Mouse (Mus musculus): ENCODE data around the gene Ssh1. TPM values are rescaled to one million over a fixed set of nuclear protein-coding genes. Genes with fewer than 3 reads are reported as not detected.
A peak's percentile ranks its signal among the peaks of the same experiment; 100 is the strongest.

Gene Ssh1
- 10 to 100 TPM; 20.7 to 31.8 TPM for total RNA-seq (2021)

DNA sequence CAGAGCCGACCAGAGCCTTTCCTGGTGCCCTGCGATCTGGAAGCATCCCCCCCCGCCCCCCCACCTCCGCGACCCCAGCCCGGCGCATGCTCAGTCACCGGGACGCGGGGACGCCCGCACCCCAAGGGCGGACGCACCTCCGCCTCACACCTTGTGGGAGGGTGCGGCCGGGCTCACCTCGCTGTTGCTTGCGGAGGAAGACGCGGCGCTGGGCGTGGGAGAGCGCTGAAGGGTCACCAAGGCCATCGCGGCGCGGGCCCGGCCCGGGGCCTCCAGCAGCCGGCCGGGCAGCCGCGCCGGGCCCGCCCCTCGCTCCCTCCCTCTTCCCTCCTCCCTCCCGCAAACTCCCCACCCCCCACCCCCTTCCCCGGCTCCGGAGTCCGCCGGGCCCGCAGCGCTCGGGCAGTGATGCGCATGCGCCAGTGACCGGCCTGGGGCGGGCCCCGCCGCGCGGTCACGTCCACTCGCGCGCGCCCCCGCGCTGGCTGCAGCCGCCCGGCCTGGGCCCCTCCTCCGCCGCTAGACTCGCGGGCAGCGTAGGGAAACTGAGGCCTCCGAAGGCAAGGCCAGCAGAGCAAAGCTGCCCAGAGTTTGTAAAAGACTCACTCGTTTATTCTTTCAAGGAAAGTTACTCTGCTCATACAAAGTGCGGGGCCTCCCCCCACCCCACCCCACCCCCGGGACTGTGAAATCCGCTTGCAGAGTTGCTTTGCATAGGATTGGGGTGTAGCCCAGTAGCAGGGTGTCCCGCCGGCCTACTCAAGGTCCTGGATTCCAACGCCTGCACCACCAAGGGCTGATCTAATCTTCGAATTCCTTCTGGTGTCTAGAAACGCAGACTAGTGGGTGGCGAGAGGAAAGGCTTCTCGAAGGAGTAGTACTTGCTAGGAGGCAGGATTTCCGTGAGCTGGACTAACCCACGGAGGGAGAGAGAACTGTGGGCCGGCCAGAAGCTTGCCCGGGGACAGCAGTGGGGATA is at the start of gene Ssh1:
Ssh1 (minus strand) TSS at position 408 of the 979 bp plus-strand sequence.
- peak; percentile 75 to 94 for DNase-seq (ENCODE audit: extremely low spot score in 1 of 2, low spot score in 2 of 2)
- intact Hi-C loops (cut with DNase I) = loop anchor here (5.0 kb wide), 1 partner anchor 36 kb away; no protein-coding TSS in a partner anchor

DNA sequence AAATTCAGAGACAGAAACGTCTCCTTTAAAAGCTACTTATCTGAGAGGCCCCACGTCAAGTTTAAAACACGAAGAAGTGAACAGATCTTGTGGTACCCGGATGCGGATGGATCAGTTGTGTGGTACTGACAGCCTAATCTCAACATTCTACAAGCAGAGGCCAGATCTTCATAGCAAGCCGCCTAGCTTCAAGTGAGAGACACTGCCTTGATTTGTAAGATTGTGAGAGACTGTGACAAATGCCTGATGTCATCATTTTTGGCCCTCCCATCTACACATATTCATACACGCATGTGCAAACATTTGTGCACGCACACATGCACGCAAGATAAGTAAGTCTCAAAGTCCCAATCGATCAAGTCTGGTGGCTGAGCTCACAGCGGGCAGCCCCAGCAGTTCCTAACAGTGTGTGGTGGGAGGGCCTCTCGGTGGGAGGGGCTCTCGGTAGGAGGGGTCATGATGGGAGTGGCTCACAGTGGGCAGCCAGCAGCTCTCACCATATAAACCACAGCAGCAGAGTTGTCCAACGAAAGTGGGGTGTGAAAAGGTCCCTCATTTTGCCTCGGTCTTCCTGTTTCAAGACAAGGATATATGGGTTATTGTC is 47.7 kb upstream of the Ssh1 start:
- DNase-seq (ENCODE audit: extremely low spot score in 1 of 2, low spot score in 2 of 2) = no peak
- intact Hi-C loops (cut with DNase I) = loop anchor here (5.0 kb wide), 1 partner anchor 84 kb away; no protein-coding TSS in a partner anchor

DNA sequence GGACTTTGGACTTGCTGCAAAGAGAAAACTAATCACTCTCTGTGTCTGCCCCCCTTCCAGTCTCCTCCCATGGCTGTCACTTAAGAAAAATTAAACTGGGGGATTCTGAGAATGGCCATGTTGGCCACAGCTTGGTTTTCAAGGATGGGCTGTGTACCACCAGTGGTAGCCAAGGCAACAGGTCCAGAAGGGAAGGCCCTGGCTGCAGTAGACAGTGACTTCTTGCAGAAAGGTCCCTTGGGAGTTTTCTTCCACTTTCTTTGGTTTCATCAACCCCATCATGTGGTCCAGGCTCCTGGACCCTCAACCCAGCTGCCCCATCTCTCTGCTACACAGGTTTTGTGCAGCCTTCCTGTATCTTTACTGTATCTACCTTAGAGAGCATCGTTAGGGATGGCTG is 47.2 kb upstream of the Ssh1 start:
- intact Hi-C loops (cut with DNase I) = loop anchor here (5.0 kb wide), 1 partner anchor 84 kb away; no protein-coding TSS in a partner anchor
- no peak for DNase-seq (ENCODE audit: extremely low spot score in 1 of 2, low spot score in 2 of 2)

DNA sequence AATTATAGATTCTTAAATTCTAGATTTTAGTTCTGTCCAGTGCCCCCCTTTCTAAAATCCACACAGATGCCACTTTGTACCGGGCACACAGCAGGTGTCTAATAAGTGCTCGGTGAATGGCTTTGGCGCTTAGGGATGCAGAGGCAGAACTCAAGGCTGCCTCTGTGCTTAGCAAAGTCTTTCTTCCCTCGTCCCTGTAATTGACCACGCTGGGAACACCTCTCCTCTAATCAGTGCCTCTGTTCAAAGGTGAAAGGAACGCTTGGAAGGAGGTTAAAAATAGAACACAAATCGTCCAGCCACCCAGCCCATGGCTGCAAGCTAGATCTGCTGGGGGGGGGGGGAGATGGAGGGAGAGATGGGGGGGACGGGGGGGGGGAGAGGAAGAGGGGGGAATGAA is 46.8 kb upstream of the Ssh1 start:
- no peak for DNase-seq (ENCODE audit: extremely low spot score in 1 of 2, low spot score in 2 of 2)
- intact Hi-C loops (cut with DNase I) = loop anchor here (5.0 kb wide), 1 partner anchor 83 kb away; no protein-coding TSS in a partner anchor

DNA sequence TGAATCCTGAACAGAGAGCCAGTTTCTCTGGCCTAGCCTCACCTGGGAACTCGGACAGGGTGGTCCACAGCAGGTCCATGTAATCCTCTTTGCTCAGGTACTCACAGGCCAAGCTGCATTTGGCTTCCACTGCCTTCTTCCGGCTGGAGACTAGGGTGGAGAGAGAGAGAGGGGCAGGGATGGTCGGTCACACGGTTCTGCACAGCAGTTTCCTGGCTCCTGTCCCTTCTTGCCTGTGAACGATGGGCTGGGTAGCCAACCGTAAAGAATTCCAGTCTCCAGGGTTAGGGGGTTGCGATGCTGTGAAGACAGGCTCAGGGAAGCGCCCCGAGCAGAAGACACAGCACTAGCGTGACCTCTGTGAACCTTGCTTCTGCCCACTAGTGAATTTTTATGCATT is 41.4 kb upstream of the Ssh1 start:
- intact Hi-C loops (cut with DNase I) = no loop called here
- DNase-seq (ENCODE audit: extremely low spot score in 1 of 2, low spot score in 2 of 2) = no peak

DNA sequence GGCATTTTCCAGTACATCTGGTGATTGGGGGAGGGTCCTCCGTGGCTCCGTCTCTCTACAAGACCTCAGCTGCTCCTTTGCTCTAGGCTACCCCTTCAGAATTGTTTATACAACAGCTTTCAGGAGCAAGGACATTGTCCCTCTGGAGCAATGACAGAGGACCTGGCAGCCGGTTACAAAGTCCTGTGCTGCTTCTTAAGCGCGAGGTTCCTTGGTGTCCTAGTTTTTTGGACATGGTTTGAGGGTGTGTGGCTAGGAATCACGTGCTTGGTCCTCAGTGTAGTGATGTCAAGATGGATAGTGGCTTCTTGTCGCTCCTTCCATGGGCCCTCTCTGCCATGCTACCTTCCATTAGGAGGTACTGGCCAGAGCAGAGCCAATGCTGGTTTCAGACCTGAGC is 40.7 kb upstream of the Ssh1 start:
- intact Hi-C loops (cut with DNase I) = no loop called here
- no peak for DNase-seq (ENCODE audit: extremely low spot score in 1 of 2, low spot score in 2 of 2)

DNA sequence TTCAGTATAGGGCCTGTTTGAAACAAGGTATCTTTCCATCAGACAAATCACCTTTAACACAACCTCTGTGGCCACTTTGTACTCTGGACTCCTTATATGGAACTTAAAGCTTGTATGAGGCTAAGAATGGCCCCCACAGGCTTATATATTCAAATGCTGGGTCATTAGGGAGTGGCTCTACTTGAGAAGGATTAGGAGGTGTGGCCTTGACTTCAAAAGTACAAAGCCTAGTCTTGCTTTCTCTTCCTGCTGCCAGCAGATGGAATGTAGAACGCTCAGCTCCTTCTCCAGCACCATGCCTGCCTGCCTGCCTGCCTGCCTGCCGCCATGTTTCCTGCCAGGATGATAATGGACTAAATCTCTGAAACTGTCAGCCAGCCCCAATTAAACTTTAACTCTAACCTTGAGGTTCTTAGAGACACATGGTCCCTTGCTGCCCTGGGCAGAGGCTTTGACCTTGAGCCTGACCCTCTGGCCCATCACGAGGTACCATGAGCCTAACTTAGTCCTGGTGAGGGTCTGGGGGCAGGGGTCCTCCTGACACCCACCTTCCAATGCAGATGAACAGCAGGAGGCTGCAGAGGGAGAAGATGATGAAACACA is 38.6 kb upstream of the Ssh1 start:
- intact Hi-C loops (cut with DNase I) = no loop called here
- no peak for DNase-seq (ENCODE audit: extremely low spot score in 1 of 2, low spot score in 2 of 2)

DNA sequence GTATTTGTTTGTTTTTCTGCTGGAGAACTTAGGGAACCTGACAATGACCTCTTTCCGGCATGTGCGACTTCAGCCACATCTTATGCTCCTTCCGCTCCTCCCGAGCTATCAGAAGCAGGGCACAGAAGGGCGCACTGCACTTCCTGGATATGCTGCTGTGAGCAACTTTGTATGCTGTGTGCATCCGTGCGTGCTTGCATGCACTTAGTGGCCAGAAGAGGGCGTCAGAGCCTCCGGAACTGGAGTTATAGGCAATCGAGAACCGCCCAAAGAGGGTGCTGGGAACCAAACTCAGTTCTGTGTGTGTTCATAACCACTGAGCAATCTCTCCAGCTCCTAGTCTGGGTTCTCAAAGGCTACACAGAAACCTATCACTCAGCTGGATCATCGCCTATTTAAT is 37.0 kb upstream of the Ssh1 start:
- DNase-seq (ENCODE audit: extremely low spot score in 1 of 2, low spot score in 2 of 2) = no peak
- intact Hi-C loops (cut with DNase I) = no loop called here

DNA sequence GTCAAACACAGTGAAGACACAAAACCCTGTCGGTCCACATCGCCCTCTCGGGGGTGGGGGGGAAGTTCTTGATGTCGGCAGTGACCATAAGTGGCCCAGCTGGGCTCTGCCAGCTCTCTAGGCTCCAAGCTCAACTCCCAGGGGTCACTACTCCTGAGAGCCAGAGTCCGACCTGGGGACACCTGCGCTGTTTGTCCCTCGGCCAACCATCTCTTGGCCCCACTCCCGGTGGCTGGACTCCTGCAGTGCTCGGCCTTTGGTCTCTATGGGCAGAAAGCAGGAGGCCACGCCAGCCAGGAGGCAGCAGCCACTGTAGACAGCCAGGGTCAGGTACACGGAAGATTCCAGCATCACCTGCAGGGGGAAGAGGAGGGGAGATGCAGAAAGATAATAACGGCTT is 34.4 kb upstream of the Ssh1 start:
- intact Hi-C loops (cut with DNase I) = no loop called here
- peak in 1 of 2 experiments; percentile 35 for DNase-seq (ENCODE audit: extremely low spot score in 1 of 2, low spot score in 2 of 2)

DNA sequence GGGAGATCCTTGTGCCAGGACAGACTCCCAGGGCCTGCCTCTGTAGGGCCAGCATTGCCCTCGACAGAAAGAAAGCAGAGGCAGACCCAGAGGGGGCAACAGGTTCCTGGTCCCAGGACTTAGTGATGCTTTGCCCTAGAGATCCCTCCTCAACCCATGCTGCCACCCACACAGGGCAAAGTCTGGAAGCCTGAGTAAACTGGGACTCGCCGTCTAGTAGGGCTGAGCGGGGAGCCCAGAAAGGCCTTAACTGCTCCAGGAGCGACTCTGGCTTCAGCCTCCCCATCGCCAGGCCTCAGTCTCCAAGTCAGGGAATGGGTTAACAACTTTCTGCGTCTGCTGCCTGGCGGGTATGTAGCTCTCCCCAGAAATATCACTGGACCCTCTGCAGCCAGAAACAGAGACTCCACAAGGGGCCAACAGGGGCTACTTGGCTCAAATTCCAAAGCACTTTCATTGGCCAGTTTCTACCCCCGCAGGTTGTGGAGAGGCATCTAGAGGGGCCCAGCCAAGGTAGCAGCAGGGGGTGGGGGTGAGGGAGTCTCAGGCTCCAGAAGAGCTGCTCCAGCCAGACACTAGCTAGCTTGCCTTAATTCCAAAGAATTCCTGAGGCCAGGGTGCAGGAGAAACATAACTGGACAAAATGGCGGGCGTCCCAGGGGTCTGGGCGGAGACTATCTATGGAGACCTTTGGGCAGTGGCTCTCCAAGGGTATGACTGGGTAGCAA is 33.7 kb upstream of the Ssh1 start:
- intact Hi-C loops (cut with DNase I) = no loop called here
- DNase-seq (ENCODE audit: extremely low spot score in 1 of 2, low spot score in 2 of 2) = no peak

DNA sequence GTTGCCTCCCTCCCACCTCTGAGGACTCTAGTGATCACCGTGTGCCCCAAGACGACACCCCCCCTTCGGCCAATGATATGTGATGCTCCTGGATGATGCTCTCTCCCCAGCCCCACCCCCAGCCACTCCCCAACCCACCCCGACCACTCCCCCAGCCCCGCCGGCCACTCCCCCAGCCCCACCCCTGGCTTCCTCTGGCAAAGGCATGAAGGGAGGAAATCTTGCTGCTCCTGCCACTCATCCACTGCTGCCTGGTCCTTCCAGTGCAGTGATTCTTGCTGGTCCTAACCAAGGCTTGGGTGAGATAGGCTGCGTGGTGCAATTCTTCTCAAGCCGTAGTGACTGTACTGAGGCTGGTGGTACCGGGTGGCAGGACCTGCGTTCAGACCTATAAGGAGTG is 31.2 kb upstream of the Ssh1 start:
- no peak for DNase-seq (ENCODE audit: extremely low spot score in 1 of 2, low spot score in 2 of 2)
- intact Hi-C loops (cut with DNase I) = no loop called here

DNA sequence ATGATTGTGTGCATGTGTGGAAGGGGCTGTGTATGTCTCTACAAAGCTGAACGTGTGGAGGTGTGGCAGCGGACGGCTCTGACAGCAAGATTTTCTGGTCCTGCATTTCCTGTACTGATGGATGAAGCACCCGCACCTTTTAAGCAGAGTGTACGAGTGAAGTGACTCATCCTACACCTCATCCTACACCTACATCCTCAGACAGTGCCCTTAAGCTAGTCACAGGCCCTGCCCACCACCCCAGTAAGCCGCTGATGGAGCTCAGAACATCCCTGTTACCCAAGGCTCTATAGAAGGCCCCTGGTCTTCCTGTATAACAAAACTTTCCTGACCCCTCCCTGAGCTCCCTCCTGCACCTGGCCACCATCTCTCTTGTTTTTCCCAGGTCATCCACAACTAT is 30.7 kb upstream of the Ssh1 start:
- DNase-seq (ENCODE audit: extremely low spot score in 1 of 2, low spot score in 2 of 2) = no peak
- intact Hi-C loops (cut with DNase I) = no loop called here

DNA sequence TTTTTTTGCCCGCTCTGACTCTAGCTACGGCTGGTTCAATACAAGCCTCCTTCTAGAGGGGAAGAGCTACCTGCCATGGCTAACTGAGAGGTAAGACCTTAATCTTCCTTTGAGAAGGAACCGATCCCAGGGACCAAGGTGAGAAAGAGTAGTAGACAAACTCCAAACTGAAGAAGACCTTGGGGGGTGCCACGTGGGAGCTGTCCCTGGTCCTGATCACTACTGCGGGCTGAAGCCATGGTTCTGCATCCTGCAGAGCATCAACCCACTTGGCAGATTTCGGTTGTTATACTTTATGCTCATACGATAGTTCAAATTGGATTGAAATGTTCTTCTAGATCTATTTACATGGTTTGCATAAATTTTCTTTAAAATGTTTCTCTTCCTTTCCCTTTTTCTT is 21.4 kb upstream of the Ssh1 start:
- intact Hi-C loops (cut with DNase I) = no loop called here
- DNase-seq (ENCODE audit: extremely low spot score in 1 of 2, low spot score in 2 of 2) = no peak

DNA sequence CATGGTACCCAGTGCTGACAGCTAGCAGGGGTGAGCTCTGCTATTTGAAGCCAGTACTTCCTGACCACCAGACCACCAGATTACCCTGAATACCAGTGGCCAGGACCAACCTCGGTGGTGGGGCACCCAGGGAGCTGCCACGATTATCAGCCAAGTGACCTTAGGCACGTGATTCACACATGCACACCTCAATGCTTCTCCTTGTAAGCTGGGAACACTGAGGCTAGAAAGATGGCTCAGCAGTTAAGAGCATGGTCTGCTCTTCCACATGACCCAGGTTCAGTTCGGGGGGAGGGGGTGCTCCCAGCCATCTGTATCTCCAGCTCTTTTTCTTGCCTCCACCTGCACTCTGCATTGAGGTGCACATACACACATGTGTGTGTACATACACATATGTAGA is 15.4 kb upstream of the Ssh1 start:
- intact Hi-C loops (cut with DNase I) = no loop called here
- DNase-seq (ENCODE audit: extremely low spot score in 1 of 2, low spot score in 2 of 2) = no peak

DNA sequence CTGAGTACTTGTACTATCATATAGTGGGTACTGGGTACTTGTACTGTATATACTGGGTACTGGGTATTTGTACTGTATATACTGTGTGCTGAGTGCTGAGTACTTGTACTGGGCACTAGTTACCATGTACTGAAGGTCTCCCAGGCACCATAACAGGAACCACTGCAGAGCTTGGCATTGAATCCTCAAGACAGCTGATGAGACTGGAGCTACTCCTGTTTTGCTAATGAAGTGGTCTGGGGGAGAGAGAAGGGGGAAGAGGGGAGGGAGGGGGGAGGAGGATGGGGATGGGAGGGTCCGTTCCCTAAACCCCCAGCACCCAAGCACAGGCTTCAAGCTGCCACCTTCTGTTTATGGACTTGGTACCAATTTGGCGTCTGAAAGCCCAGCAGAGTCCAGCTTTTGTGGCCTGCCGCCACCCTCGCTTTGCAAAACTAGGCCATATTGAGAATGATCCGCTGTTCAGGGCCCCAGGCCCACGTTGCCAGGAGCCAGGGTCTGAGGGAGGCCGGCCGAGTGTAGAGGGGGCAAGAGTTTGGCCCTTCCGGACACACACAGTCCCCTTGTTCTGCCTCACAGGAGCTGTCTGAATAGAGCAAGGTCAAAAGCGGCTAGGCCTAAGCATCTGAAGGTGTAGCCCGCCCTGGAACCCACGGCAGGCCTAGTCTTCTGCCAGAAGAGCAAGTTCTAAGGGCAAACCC is 14.2 kb upstream of the Ssh1 start:
- DNase-seq (ENCODE audit: extremely low spot score in 1 of 2, low spot score in 2 of 2) = no peak
- intact Hi-C loops (cut with DNase I) = no loop called here

DNA sequence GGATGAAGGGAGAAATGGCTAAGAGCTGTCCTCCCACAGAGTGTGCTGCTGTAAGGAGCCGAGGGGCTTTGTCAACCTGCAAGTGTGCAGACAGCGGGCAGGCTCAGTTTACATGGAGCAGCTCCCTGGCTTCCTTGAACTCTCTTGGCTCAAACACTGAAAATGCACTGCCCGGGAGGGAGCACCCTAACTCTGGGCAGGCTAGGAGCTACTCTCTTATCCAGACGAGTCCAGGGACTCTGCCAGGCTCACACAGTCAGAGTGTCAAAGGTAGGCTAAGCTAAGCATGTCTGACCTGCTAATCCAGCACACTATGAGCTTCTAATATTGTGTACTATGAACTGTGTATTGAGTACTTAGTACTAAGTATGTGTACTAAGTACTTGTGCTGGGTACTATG is 13.3 kb upstream of the Ssh1 start:
- no peak for DNase-seq (ENCODE audit: extremely low spot score in 1 of 2, low spot score in 2 of 2)
- intact Hi-C loops (cut with DNase I) = no loop called here

DNA sequence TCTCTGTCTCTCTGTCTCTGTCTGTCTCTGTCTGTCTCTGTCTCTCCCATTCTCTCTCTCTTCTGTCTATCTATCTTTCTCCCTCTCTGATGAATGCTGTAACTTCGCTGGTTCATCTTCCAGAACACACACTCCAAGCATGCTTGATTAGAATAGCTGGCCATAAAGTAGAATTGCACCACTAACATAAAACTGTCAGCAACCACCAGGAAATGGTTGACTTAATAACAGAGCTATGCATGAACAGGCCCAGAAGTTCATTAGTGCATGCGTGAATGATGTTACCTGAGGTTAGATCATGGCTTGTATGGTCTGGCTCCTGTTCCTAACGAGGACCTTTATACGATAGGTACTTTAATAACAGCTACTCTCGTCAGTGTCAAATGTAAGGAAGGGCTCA is 11.4 kb upstream of the Ssh1 start:
- no peak for DNase-seq (ENCODE audit: extremely low spot score in 1 of 2, low spot score in 2 of 2)
- intact Hi-C loops (cut with DNase I) = no loop called here

DNA sequence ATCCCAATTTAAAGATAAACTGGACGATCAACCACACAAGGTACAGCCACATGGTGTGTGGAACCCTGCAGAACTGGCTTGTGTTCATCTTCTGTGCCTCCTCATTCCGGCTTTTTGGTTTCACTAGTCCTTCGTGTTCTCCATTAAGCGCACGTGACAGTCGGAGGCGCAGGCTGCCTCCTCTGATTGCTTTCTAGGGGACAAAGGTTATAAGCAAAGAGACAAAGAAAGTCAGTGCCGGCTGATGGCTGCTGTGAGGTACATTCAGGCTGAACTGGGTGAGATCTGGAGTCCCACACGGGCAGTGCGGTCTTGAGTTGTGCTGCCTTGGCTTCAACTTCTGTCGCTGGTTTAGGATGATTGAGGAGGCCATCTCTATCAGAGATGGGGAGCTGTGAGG is 10.9 kb upstream of the Ssh1 start:
- DNase-seq (ENCODE audit: extremely low spot score in 1 of 2, low spot score in 2 of 2) = no peak
- intact Hi-C loops (cut with DNase I) = no loop called here

DNA sequence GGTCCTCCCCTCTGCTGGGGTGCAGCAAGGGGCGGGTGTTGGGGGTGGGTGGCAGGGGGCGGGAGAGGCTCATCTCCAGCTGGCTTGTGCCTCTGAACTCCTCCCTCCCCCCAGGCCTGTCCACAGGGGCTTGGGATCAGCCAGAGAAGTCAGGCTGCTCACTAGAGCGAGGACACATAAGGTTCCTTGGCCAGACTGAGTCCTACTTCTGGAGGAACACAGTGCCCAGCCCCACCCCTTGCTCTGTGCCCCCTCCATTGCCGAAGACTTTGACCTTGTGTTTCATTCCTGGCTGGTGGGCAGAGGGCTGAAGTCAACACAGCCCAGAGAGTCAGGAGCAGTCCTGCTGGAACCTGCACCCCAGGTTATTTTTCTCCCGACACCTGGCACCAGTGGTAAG is 9.8 kb upstream of the Ssh1 start, which contains the start of gene Dao:
Dao (plus strand) TSS at position 162 of the 400 bp plus-strand sequence.
- intact Hi-C loops (cut with DNase I) = no loop called here
- no peak for DNase-seq (ENCODE audit: extremely low spot score in 1 of 2, low spot score in 2 of 2)

Measured in left cerebral cortex, postnatal 10 days (tissue).